Mouse (Mus musculus): ENCODE data around the gene Adipor2.

- no peak for TF ChIP-seq CTCF (IDR thresholded peaks at IDR 0.05; ENCODE audit: borderline replicate concordance, extremely low read depth, insufficient read depth, insufficient read length)
- no peak for TF ChIP-seq POLR2A (IDR thresholded peaks at IDR 0.05; ENCODE audit: borderline replicate concordance, extremely low read depth, insufficient read depth, insufficient read length, poor library complexity, severe bottlenecking)
Observed at GRCm38 (mm10) chr6:119421001-119421400, 3.5 kb upstream of the Adipor2 start.
